Mouse (Mus musculus) cortical plate, adult 2 months (tissue): ENCODE data around the gene Ftsj3.

ENCODE experiments used
- CTCF ChIP-seq: fragments of 200-500 bp; IDR thresholded peaks from 2 replicates; pipeline ENCODE4 v1.5.1; 2011; ENCODE audit warnings: mild to moderate bottlenecking, control low read depth, low read length; ENCODE audit not compliant: insufficient read depth; ENCODE audit errors: extremely low read depth
- POLR2A ChIP-seq: fragments of 200-500 bp; IDR thresholded peaks from 2 replicates; pipeline ENCODE4 v1.6.1; 2011; ENCODE audit warnings: mild to moderate bottlenecking, low read length, control low read depth; ENCODE audit not compliant: insufficient read depth; ENCODE audit errors: extremely low read depth

- TF ChIP-seq CTCF (no peak), POLR2A (no peak)
These were observed 8.1 kb upstream of the Ftsj3 start for GRCm38 (mm10) chr11:106263963-106264362.
